Mouse (Mus musculus): Measurements from ENCODE around the gene Asb15. TPM values are rescaled to one million over a fixed set of nuclear protein-coding genes. Genes with fewer than 3 reads are reported as not detected.

Gene Asb15
- 0.11 and 0.15 TPM in 2 replicates for polyA plus RNA-seq (2014; fragmentation: Nextera tagmentation; extraction: Ambion mirVana)

- no peaks in the 10 kb centered on the region for H3K36me3 ChIP-seq (ENCODE audit: control insufficient read depth, insufficient read depth, low read length)
- H3K9me3 ChIP-seq (replicated peaks; ENCODE audit: control insufficient read depth, low read length): no peaks in the 10 kb centered on the region
- peak within 1 kb of the TSS; percentile 84 for H3K4me2 ChIP-seq
- 53% methylated on average over 2 of the region's 2 CpGs for WGBS (ENCODE audit: insufficient replicate concordance)
- peak within 1 kb of the TSS; percentile 87 for H3K9ac ChIP-seq (ENCODE audit: low read depth, low read length)
- no peaks in the 10 kb centered on the region for H3K27me3 ChIP-seq (ENCODE audit: control insufficient read depth, insufficient read depth, low read length)
- ATAC-seq (replicated peaks; ENCODE audit: insufficient number of reproducible peaks, low FRiP score, low TSS enrichment): no peak
- peak within 1 kb of the TSS; percentile 79 for H3K4me3 ChIP-seq (ENCODE audit: low read depth, low read length)
- H3K4me1 ChIP-seq (ENCODE audit: control insufficient read depth, insufficient read depth, low read length): peaks cover 24% of the 10 kb centered on the region
- peak within 1 kb of the TSS; percentile 29; the same call in 1 of the 2 replicates for H3K27ac ChIP-seq (ENCODE audit: low read depth, low read length)
These were observed at the start of gene Asb15 for GRCm38 (mm10) chr6:24528064-24528243. Asb15 (plus strand) TSS chr6:24528144.

GRCm38 (mm10) chr6:24486530-24486929 lies 41.4 kb upstream of the Asb15 start:
- 63% methylated on average over 5 of the region's 5 CpGs for WGBS (ENCODE audit: insufficient replicate concordance)
- no peak overlapping the region for H3K4me3 ChIP-seq (ENCODE audit: low read depth, low read length)
- H3K27ac ChIP-seq (ENCODE audit: low read depth, low read length): no peak overlapping the region
- no peaks in the 10 kb centered on the region for H3K27me3 ChIP-seq (ENCODE audit: control insufficient read depth, insufficient read depth, low read length)
- no peak overlapping the region for H3K9ac ChIP-seq (ENCODE audit: low read depth, low read length)
- H3K9me3 ChIP-seq (replicated peaks; ENCODE audit: control insufficient read depth, low read length): no peaks in the 10 kb centered on the region
- ATAC-seq (replicated peaks; ENCODE audit: insufficient number of reproducible peaks, low FRiP score, low TSS enrichment): no peak
- H3K4me2 ChIP-seq: no peak overlapping the region
- H3K36me3 ChIP-seq (ENCODE audit: control insufficient read depth, insufficient read depth, low read length): no peaks in the 10 kb centered on the region
- H3K4me1 ChIP-seq (ENCODE audit: control insufficient read depth, insufficient read depth, low read length): no peaks in the 10 kb centered on the region

GRCm38 (mm10) chr6:24490341-24490740 lies 37.6 kb upstream of the Asb15 start:
- WGBS (ENCODE audit: insufficient replicate concordance): 6% methylated on average over 1 of the region's 1 CpGs
- Histone ChIP-seq H3K27ac (ENCODE audit: low read depth, low read length) (no peak overlapping the region), H3K9ac (ENCODE audit: low read depth, low read length) (no peak overlapping the region), H3K36me3 (ENCODE audit: control insufficient read depth, insufficient read depth, low read length) (no peaks in the 10 kb centered on the region), H3K4me3 (ENCODE audit: low read depth, low read length) (no peak overlapping the region), H3K4me1 (ENCODE audit: control insufficient read depth, insufficient read depth, low read length) (no peaks in the 10 kb centered on the region), H3K27me3 (ENCODE audit: control insufficient read depth, insufficient read depth, low read length) (no peaks in the 10 kb centered on the region), H3K9me3 (replicated peaks; ENCODE audit: control insufficient read depth, low read length) (no peaks in the 10 kb centered on the region), H3K4me2 (no peak overlapping the region)
- no peak for ATAC-seq (replicated peaks; ENCODE audit: insufficient number of reproducible peaks, low FRiP score, low TSS enrichment)

GRCm38 (mm10) chr6:24504141-24504540 lies 23.8 kb upstream of the Asb15 start:
- Histone ChIP-seq H3K36me3 (ENCODE audit: control insufficient read depth, insufficient read depth, low read length) (no peaks in the 10 kb centered on the region), H3K4me1 (ENCODE audit: control insufficient read depth, insufficient read depth, low read length) (no peaks in the 10 kb centered on the region), H3K27me3 (ENCODE audit: control insufficient read depth, insufficient read depth, low read length) (no peaks in the 10 kb centered on the region), H3K9ac (ENCODE audit: low read depth, low read length) (no peak overlapping the region), H3K4me3 (ENCODE audit: low read depth, low read length) (no peak overlapping the region), H3K27ac (ENCODE audit: low read depth, low read length) (no peak overlapping the region), H3K4me2 (no peak overlapping the region), H3K9me3 (replicated peaks; ENCODE audit: control insufficient read depth, low read length) (no peaks in the 10 kb centered on the region)
- ATAC-seq (replicated peaks; ENCODE audit: insufficient number of reproducible peaks, low FRiP score, low TSS enrichment): no peak
- 71% methylated on average over 2 of the region's 2 CpGs for WGBS (ENCODE audit: insufficient replicate concordance)

- peak; percentile 49; the same call in 1 of the 2 replicates for ATAC-seq (replicated peaks; ENCODE audit: insufficient number of reproducible peaks, low FRiP score, low TSS enrichment)
- no peak within 1 kb of the TSS for H3K4me3 ChIP-seq (ENCODE audit: low read depth, low read length)
- H3K4me2 ChIP-seq: peak within 1 kb of the TSS; percentile 49
- peaks cover 5% of the 10 kb centered on the region for H3K36me3 ChIP-seq (ENCODE audit: control insufficient read depth, insufficient read depth, low read length)
- H3K27me3 ChIP-seq (ENCODE audit: control insufficient read depth, insufficient read depth, low read length): no peaks in the 10 kb centered on the region
- peak within 1 kb of the TSS; percentile 62 for H3K27ac ChIP-seq (ENCODE audit: low read depth, low read length)
- no peaks in the 10 kb centered on the region for H3K9me3 ChIP-seq (replicated peaks; ENCODE audit: control insufficient read depth, low read length)
- no peak within 1 kb of the TSS for H3K9ac ChIP-seq (ENCODE audit: low read depth, low read length)
- H3K4me1 ChIP-seq (ENCODE audit: control insufficient read depth, insufficient read depth, low read length): peaks cover 7% of the 10 kb centered on the region; the same call in 1 of the 2 replicates
- WGBS (ENCODE audit: insufficient replicate concordance): 12% methylated on average over 13 of the region's 13 CpGs
These were observed 13.2 kb upstream of the Asb15 start, which contains the start of gene Iqub for GRCm38 (mm10) chr6:24514552-24515284. Iqub (minus strand) TSS chr6:24515067.

GRCm38 (mm10) chr6:24516197-24516596 lies 11.7 kb upstream of the Asb15 start:
- 41% methylated on average over 2 of the region's 2 CpGs for WGBS (ENCODE audit: insufficient replicate concordance)

GRCm38 (mm10) chr6:24525705-24526104 lies 2.2 kb upstream of the Asb15 start:
- Histone ChIP-seq H3K4me1 (ENCODE audit: control insufficient read depth, insufficient read depth, low read length) (peaks cover 12% of the 10 kb centered on the region), H3K27ac (ENCODE audit: low read depth, low read length) (no peak overlapping the region), H3K9me3 (replicated peaks; ENCODE audit: control insufficient read depth, low read length) (no peaks in the 10 kb centered on the region), H3K9ac (ENCODE audit: low read depth, low read length) (no peak overlapping the region), H3K27me3 (ENCODE audit: control insufficient read depth, insufficient read depth, low read length) (no peaks in the 10 kb centered on the region), H3K36me3 (ENCODE audit: control insufficient read depth, insufficient read depth, low read length) (no peaks in the 10 kb centered on the region), H3K4me3 (ENCODE audit: low read depth, low read length) (peak overlapping the region; percentile 5; the same call in 1 of the 2 replicates), H3K4me2 (peak overlapping the region; percentile 84; the same call in 1 of the 2 replicates)
- 86% methylated on average over 3 of the region's 3 CpGs for WGBS (ENCODE audit: insufficient replicate concordance)
- no peak for ATAC-seq (replicated peaks; ENCODE audit: insufficient number of reproducible peaks, low FRiP score, low TSS enrichment)

More at GRCm38 (mm10) chr6:24516197-24516596, 11.7 kb upstream of the Asb15 start:
- H3K36me3 ChIP-seq (ENCODE audit: control insufficient read depth, insufficient read depth, low read length): peaks cover 5% of the 10 kb centered on the region
- H3K27ac ChIP-seq (ENCODE audit: low read depth, low read length): no peak overlapping the region
- H3K9me3 ChIP-seq (replicated peaks; ENCODE audit: control insufficient read depth, low read length): no peaks in the 10 kb centered on the region
- no peak overlapping the region for H3K4me2 ChIP-seq
- H3K4me3 ChIP-seq (ENCODE audit: low read depth, low read length): no peak overlapping the region
- H3K27me3 ChIP-seq (ENCODE audit: control insufficient read depth, insufficient read depth, low read length): no peaks in the 10 kb centered on the region
- H3K9ac ChIP-seq (ENCODE audit: low read depth, low read length): no peak overlapping the region
- no peak for ATAC-seq (replicated peaks; ENCODE audit: insufficient number of reproducible peaks, low FRiP score, low TSS enrichment)
- peaks cover 7% of the 10 kb centered on the region; the same call in 1 of the 2 replicates for H3K4me1 ChIP-seq (ENCODE audit: control insufficient read depth, insufficient read depth, low read length)

- peak; percentile 95 for ATAC-seq (replicated peaks; ENCODE audit: insufficient number of reproducible peaks, low FRiP score, low TSS enrichment)
- peak within 1 kb of the TSS; percentile 29; the same call in 1 of the 2 replicates for H3K27ac ChIP-seq (ENCODE audit: low read depth, low read length)
- peak within 1 kb of the TSS; percentile 79 for H3K4me3 ChIP-seq (ENCODE audit: low read depth, low read length)
- H3K4me2 ChIP-seq: peak within 1 kb of the TSS; percentile 84
- peaks cover 24% of the 10 kb centered on the region for H3K4me1 ChIP-seq (ENCODE audit: control insufficient read depth, insufficient read depth, low read length)
- WGBS (ENCODE audit: insufficient replicate concordance): under 1% methylated on average over 53 of the region's 53 CpGs
- H3K9ac ChIP-seq (ENCODE audit: low read depth, low read length): peak within 1 kb of the TSS; percentile 87
- no peaks in the 10 kb centered on the region for H3K36me3 ChIP-seq (ENCODE audit: control insufficient read depth, insufficient read depth, low read length)
- no peaks in the 10 kb centered on the region for H3K9me3 ChIP-seq (replicated peaks; ENCODE audit: control insufficient read depth, low read length)
- no peaks in the 10 kb centered on the region for H3K27me3 ChIP-seq (ENCODE audit: control insufficient read depth, insufficient read depth, low read length)
These were observed 535 bp upstream of the Asb15 start, which contains the start of gene Ndufa5 for GRCm38 (mm10) chr6:24527155-24528063. Ndufa5 (minus strand) TSS chr6:24528013.

Measured in heart, embryonic 11.5 days (tissue).